Mouse (Mus musculus) bone marrow, adult 2 months (tissue): ENCODE data around the gene Fez1. TPM values are rescaled to one million over a fixed set of nuclear protein-coding genes. Genes with fewer than 3 reads are reported as not detected.

Experiments
- H3K27ac ChIP-seq: fragments of 200-500 bp; 2 replicates; pipeline ENCODE4 v1.5.1; 2012; ENCODE audit warnings: low read depth, mild to moderate bottlenecking, control low read depth, inconsistent platforms, low read length; ENCODE audit not compliant: control insufficient read depth, poor library complexity, insufficient read depth
- H3K4me1 ChIP-seq: fragments of 200-500 bp; 2 replicates; pipeline ENCODE4 v1.6.1; 2011; ENCODE audit warnings: low read length; ENCODE audit not compliant: control insufficient read depth, insufficient read depth
- H3K4me3 ChIP-seq: fragments of 200-500 bp; replicated peaks from 2 replicates; pipeline ENCODE3; 2011; ENCODE audit warnings: mild to moderate bottlenecking, low read depth, low read length, control low read depth; ENCODE audit not compliant: control insufficient read depth
- CTCF ChIP-seq: fragments of 200-500 bp; IDR thresholded peaks from 2 replicates; pipeline ENCODE4 v1.5.1; 2011; ENCODE audit warnings: low read length, control low read depth; ENCODE audit not compliant: control insufficient read depth, insufficient read depth
- POLR2A ChIP-seq: fragments of 200-500 bp; IDR thresholded peaks from 2 replicates; pipeline ENCODE4 v1.6.1; 2011; ENCODE audit warnings: low read depth, mild to moderate bottlenecking, control low read depth, low read length, borderline replicate concordance; ENCODE audit not compliant: control insufficient read depth
- WGBS: fragments of 180-500 bp; shearing (Covaris S2); methylation state at CpG from one replicate; pipeline ENCODE4 v1.1.7; 2018; 5-methylcytosine and 5-hydroxymethylcytosine counted together
- polyA plus RNA-seq: library from polyadenylated mRNA; stranded (reverse); fragments of >200 nt; gene quantifications from 2 replicates; pipeline ENCODE4 v1.2.4, GENCODE M21; 2011; ENCODE audit warnings: low replicate concordance; ENCODE audit not compliant: missing spikeins, insufficient read depth, insufficient read length

Fez1 gene
- polyA plus RNA-seq, 1 experiment, result 7.3 TPM

GRCm38 (mm10) chr9:36826612-36827363 lies 5.1 kb downstream of the Fez1 start:
- 48% methylated on average over 2 of the region's 2 CpGs for WGBS
- TF ChIP-seq CTCF (no peak), POLR2A (no peak)
- H3K4me1 ChIP-seq, result no peaks in the 10 kb centered on the region
- no peak overlapping the region for H3K27ac ChIP-seq
- H3K4me3 ChIP-seq, result no peak overlapping the region

- TF ChIP-seq POLR2A (no peak), CTCF (no peak)
- no peaks in the 10 kb centered on the region for H3K4me1 ChIP-seq
- 69% methylated on average over 6 of the region's 6 CpGs for WGBS
- no peak overlapping the region for H3K4me3 ChIP-seq
- no peak overlapping the region for H3K27ac ChIP-seq
These were observed 9.7 kb downstream of the Fez1 start for GRCm38 (mm10) chr9:36831401-36831800.

DNA sequence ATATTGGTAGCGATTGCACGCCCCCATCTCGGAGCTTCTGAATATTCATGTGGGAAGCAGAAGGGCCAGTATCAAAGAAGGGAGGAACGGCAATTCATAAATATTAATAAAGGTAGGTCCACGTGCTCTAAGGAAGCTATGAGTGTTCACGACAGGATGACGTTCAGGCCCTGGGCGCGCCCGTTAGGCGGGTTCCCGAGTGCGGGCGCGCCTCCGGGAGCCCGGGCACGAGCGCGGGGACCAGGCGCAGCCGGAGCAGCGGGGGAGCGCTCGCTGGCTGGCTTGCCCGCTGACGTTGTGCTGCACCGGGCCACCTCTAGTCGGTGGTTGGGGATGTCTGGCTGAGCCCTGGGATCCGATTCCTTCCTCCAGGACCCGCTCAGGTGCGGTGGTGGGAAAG lies 10.9 kb downstream of the Fez1 start:
- TF ChIP-seq POLR2A (no peak), CTCF (no peak)
- H3K27ac ChIP-seq, result no peak overlapping the region; the same call in 1 of the 2 replicates
- no peak overlapping the region for H3K4me3 ChIP-seq
- 1% methylated on average over 32 of the region's 32 CpGs for WGBS
- no peaks in the 10 kb centered on the region for H3K4me1 ChIP-seq

- TF ChIP-seq CTCF, result no peak
- no peak for TF ChIP-seq POLR2A
- Histone ChIP-seq H3K4me1 (no peaks in the 10 kb centered on the region), H3K4me3 (no peak overlapping the region), H3K27ac (no peak overlapping the region)
- 8% methylated on average over 31 of the region's 31 CpGs for WGBS
These were observed 11.6 kb downstream of the Fez1 start for GRCm38 (mm10) chr9:36833043-36833881.

- no peak overlapping the region for H3K27ac ChIP-seq
- H3K4me1 ChIP-seq, result no peaks in the 10 kb centered on the region
- TF ChIP-seq POLR2A, result no peak
- TF ChIP-seq CTCF, result no peak
- no peak overlapping the region for H3K4me3 ChIP-seq
- 57% methylated on average over 3 of the region's 3 CpGs for WGBS
These were observed 12.2 kb downstream of the Fez1 start for GRCm38 (mm10) chr9:36833914-36834313.

DNA sequence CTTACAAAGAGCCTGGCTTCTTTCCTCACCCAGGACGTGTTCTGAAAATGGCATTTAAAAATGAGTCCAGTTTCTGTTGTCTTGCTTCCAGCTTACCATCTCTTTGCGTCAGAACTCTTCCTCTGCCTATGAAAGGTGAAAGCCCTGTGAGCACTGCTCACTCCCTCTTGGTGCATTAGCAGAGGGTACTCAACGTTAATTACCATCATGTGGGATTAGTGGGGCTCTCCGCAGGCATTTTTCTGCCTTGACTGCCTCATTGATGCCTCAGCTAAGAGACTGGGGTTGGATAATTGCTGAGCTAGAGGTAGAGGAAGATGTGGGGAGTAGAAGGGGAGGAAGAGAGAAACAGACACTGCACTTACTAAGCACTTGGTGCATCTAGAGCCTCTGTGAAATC lies 24.7 kb downstream of the Fez1 start:
- 61% methylated on average over 4 of the region's 4 CpGs for WGBS
- H3K4me3 ChIP-seq, result no peak overlapping the region
- no peak overlapping the region for H3K27ac ChIP-seq
- no peaks in the 10 kb centered on the region for H3K4me1 ChIP-seq
- TF ChIP-seq POLR2A, result no peak
- TF ChIP-seq CTCF, result no peak

DNA sequence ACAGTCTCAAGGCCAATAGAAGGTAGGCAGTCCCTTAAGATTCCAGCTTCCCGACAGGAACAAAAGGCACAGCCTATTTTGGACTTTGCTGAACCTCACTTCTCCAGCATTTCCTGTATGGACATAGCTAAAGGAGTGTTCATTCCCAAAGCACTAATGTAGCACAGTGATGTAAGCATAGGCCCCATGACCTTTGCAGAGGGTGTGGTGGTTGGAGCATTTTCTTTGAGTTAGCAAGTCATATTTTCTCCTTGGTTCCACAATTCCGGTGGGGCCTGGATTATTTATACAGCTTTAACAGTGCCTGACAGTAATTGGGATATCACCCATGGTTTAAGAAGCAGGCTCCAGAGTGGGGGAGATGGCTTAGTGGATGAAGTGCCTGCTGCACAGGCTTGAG lies 27.0 kb downstream of the Fez1 start:
- H3K4me3 ChIP-seq, result no peak overlapping the region
- TF ChIP-seq POLR2A (no peak), CTCF (no peak)
- 78% methylated on average over 2 of the region's 2 CpGs for WGBS
- no peak overlapping the region for H3K27ac ChIP-seq
- H3K4me1 ChIP-seq, result no peaks in the 10 kb centered on the region

GRCm38 (mm10) chr9:36850091-36850490 lies 28.4 kb downstream of the Fez1 start:
- WGBS, result 65% methylated on average over 1 of the region's 1 CpGs
- Histone ChIP-seq H3K27ac (no peak overlapping the region), H3K4me3 (no peak overlapping the region), H3K4me1 (no peaks in the 10 kb centered on the region)
- TF ChIP-seq POLR2A, result no peak
- TF ChIP-seq CTCF, result no peak

- WGBS, result 73% methylated on average over 2 of the region's 2 CpGs
- no peak for TF ChIP-seq POLR2A
- no peak for TF ChIP-seq CTCF
- H3K4me3 ChIP-seq, result no peak overlapping the region
These were observed 30.5 kb downstream of the Fez1 start for GRCm38 (mm10) chr9:36852175-36852574.

More at GRCm38 (mm10) chr9:36852175-36852574, 30.5 kb downstream of the Fez1 start:
- no peaks in the 10 kb centered on the region for H3K4me1 ChIP-seq
- H3K27ac ChIP-seq, result no peak overlapping the region
